Mouse (Mus musculus) heart, postnatal 14 days (tissue): ENCODE results near the gene Adgrf1. TPM values are rescaled to one million over a fixed set of nuclear protein-coding genes. Genes with fewer than 3 reads are reported as not detected.

Experiments used
- DNase-seq, 2 experiments: peaks; one replicate each; pipeline ENCODE4 v3.0.0; 2021 to 2022
- intact Hi-C: fragments of 180-260 bp; cut with DNase I; formaldehyde crosslinking; loops from one replicate; pipeline ENCODE4 v1.15.1; 2025
- long read RNA-seq, 2 experiments: library from polyadenylated mRNA; stranded (forward); transcript quantifications; one replicate each; pipeline ENCODE4 v2.0.0; 2021
- total RNA-seq, 2 experiments: library from RNA; stranded (reverse); gene quantifications; 2 replicates each; pipeline ENCODE4 v1.2.3; 2021

Adgrf1 gene
- not detected for total RNA-seq
- long read RNA-seq, experiment 1 = 0 reads
- long read RNA-seq, experiment 2 = 0 reads

GRCm38 (mm10) chr17:43270161-43270560, at the start of gene Adgrf1:
Gene Adgrf1 (plus strand): TSS chr17:43270329.
- intact Hi-C loops = no loop called here
- no peak for DNase-seq

GRCm38 (mm10) chr17:43226101-43226500, 44.0 kb upstream of the Adgrf1 start:
- intact Hi-C loops = loop anchor here (5.0 kb wide), 1 partner anchor 149 kb away; no protein-coding TSS in a partner anchor

DNA sequence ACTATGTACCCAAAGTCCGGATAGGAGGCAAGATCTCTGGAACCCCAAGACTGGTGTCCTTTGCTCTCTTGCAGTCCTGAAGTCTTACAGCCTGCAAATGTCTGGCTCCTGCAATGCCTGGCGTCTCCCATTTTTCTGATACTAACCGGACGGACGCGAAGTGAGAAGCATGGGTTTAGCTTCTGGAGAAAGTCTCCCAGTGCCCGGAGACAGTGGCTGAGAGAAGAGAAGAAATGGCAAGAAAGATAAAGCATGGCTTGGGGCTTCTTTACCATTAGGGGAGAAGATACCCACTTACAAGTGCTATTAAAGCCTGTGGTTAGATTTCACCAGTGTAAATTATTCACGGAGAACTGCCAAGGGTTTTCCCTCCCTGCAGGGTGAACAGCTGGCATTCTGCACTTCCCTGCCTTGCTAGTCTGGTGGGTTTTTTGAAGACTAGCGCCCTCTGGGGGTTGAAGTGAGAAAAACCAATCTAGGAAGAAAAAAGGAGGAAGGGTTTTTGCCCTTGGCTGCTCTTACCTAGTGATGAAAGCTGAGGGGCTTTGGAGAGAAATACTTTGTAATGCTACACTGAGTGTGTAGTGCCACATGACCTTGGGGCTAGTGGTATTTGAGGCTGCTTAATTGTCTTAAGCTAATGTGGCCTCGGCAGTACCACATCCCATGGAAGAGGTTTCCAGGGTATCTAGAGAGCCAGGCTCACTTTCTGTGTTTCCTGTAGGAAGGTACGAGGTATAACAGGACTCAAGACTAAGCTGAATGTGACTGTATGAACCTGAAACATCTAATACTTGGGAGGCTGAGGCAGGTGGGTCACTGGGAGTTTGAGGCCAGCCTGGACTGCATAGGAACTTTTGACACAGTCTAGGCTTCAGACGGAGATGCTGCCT, 40.3 kb upstream of the Adgrf1 start:
- intact Hi-C loops = loop anchor here (1.0 to 5.0 kb wide), 3 partner anchors 153 to 218 kb away; partner anchors contain the start of gene Tnfrsf21
- DNase-seq = peak; percentile 67 to 73

More at GRCm38 (mm10) chr17:43226101-43226500, 44.0 kb upstream of the Adgrf1 start:
- DNase-seq = no peak

GRCm38 (mm10) chr17:43230821-43231220, 39.3 kb upstream of the Adgrf1 start:
- no peak for DNase-seq
- intact Hi-C loops = loop anchor here (1.0 kb wide), 2 partner anchors 215 to 219 kb away; partner anchors contain the start of gene Tnfrsf21

DNA sequence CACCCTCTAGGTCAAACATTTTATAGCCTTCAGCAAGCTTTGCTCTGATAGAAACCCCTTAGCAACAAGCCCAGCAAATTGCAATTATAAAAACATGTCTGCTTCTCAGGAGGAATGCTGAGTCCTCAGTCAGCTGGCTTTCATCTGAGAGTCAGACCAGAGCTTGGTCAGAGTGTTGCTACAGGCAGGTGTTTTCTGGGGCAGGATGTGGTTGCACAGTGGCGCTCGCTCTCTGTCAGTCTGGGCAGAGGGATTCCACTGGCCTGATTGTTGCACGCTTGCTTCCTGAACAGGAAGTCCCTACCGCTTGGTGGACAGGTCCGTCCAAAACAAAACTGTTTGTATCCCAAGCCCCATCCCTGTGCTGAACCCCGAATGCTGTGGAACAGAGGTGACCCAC, 37.4 kb upstream of the Adgrf1 start:
- intact Hi-C loops = no loop called here

GRCm38 (mm10) chr17:43236656-43237250, 33.4 kb upstream of the Adgrf1 start:
- no peak for DNase-seq
- intact Hi-C loops = no loop called here

More for the DNA sequence above, 37.4 kb upstream of the Adgrf1 start:
- DNase-seq = no peak

GRCm38 (mm10) chr17:43239035-43239434, 31.1 kb upstream of the Adgrf1 start:
- intact Hi-C loops = no loop called here
- DNase-seq = no peak

- intact Hi-C loops = no loop called here
These were observed 29.0 kb upstream of the Adgrf1 start for GRCm38 (mm10) chr17:43241134-43241533.

DNA sequence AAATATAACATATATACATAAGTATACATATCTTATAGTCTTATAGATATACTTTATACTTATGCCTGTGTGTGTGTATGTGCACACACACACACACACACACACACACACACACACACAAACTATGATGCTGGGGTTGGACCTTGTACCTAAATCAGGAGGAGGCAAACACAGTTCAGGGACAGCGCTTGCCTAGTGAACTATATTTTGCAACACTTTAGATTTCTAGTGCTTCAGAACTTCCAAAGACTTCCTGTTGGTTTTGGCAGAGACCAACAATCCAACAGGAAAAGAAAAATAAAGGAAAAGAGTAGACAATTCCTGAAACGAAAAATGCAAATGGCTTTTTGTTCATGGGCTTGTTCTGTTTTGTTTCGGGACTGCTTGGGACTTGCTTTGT, 27.5 kb upstream of the Adgrf1 start:
- intact Hi-C loops = no loop called here
- no peak for DNase-seq

More at GRCm38 (mm10) chr17:43241134-43241533, 29.0 kb upstream of the Adgrf1 start:
- peak; percentile 82 to 84 for DNase-seq

- intact Hi-C loops = no loop called here
- DNase-seq = no peak
These were observed 24.8 kb upstream of the Adgrf1 start for GRCm38 (mm10) chr17:43245364-43245763.

DNA sequence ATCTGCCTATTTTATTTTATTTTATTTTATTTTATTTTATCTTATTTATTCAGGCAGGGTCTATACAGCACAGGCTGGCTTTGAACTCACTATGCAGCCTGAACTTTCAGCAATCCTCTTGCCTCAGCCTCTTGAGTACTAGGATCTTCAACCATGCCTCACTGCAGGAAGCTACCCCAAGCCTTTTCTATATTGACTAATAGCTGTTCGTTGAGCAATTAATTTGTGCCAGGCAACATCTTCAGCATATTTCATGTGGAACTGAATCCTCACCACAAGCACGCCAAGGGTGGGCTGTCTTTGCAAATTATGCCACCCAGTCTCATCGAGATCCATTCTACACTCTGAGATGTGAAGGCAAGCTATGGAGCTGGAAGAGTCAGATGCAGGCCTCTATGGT, 22.9 kb upstream of the Adgrf1 start:
- intact Hi-C loops = no loop called here
- DNase-seq = no peak

DNA sequence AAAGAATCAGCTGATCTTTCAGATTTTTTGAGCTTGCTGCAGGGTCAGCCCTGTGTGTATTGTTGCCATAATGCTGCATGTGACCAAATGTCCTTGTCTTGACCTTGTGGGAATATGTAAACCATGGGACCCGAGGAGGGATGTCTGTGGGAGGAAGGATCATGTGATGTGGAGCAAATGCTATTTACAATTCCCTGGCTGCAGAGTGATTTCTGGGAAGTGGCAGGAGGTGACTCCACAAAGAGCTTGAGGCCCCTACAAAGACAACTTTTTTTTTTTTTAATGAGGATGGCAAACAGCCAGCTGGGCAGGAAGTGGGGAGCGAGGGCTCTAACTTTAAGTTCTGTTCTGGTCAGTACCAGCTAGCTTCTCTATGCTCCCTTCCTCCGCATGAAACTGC, 20.5 kb upstream of the Adgrf1 start:
- DNase-seq = no peak
- intact Hi-C loops = no loop called here

DNA sequence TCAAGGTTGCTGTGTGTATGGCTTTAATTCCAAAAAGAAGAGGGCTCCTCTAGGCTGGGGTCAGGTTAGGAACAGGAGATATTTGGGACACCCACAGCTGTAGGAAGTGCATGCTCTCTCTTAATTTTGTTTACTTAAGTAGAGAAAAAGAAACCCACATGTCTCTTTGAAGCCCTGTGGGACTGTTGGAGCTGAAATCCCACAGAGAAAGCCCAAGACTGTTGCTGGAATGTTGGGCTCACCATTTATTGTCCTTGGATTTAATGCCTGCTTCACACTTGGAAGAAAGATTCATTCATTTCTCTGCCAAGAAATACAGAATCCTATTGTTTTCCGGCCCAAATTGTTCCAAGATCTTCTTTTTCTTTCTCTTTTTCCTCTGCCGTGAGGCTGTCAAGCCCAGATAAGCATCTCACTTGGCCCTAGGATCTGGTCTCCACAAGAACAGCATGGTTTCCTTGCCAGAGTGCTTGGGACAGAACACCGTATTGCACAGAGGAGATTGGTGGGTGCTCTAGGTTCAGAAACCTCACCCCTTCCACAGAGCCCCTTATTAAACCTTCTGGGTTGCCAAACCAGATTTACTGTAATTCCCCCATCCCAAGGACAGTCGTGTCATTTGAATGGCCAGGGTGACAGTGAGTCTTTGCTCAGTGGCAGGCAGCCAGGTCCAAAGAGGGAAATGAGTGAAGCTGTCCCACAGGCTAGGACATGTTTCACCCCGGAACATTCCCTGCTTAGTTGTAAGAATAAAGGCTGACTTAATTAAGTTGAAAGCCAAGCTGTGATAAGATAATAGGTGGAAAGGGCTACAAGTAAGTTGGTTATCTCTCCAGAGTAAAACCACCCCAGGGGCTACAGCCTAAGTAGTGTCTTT, 18.6 kb upstream of the Adgrf1 start:
- peak; percentile 55 to 63 for DNase-seq
- intact Hi-C loops = no loop called here

DNA sequence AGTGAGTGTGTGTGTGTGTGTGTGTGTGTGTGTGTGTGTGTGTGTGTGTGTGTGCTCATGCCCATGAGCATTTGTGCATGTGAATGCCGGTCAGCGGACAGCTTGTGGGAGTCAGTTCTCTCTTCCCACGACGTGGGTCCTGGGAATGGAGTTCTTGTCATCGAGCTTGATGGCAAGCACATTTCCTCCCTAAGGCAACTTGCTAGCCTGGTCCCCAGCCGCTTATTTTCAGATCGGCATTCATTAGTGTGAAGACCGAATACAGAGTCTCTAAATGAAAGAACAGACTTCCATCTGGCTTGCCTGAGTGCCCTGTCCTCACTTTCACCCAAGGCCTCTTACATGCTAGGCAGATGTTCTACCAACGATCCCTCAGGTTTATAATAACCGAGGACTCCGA, 17.3 kb upstream of the Adgrf1 start:
- intact Hi-C loops = no loop called here
- DNase-seq = no peak

DNA sequence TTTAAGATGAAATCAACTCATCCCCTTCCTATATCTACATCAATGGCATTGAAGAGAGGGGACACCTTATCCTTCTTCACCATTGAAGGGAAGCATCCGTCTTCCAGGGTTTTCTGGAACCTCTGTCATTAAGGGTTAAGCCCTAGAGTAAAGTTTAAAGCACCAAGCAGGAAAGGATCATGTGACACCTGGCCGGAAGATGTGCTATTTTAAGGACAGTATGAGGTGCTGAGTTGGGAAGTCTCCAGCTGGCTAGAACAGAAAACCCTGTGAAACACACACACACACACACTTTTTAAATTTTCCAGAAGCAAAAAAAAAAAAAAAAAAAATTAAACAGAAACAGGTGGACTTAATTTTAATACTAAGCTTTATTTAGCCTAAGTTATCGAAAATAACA, 15.9 kb upstream of the Adgrf1 start:
- intact Hi-C loops = no loop called here
- DNase-seq = peak in 1 of 2 experiments; percentile 47

DNA sequence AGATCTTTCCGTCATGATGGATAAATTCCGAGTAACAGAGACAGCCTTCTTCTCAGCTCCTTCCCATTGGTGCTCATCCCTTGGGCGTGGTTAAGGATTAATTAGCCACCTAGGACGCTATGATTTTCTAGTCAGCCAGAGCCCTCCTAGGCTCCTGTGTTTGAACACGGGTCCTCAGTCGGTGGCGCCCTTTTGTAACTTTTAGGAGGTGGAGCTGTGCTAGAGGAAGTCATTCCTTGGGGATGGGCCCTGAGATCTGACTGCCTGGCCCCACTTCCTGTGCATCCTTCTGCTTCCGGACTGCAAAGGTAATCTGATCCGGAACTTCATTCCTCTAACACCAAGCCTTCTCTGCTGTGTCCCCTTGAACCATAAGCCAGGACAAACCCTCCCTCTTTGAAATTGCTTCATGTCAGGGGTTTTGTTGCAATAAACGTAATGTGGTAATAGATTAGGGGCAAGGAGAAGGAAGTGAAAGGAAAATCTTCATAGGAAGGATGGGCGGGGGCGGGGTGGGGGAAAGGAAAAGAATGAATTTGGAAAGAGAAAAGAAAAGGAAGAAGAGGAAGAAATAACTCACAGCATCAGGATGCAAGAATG, 13.5 kb upstream of the Adgrf1 start:
- DNase-seq = no peak
- intact Hi-C loops = no loop called here

DNA sequence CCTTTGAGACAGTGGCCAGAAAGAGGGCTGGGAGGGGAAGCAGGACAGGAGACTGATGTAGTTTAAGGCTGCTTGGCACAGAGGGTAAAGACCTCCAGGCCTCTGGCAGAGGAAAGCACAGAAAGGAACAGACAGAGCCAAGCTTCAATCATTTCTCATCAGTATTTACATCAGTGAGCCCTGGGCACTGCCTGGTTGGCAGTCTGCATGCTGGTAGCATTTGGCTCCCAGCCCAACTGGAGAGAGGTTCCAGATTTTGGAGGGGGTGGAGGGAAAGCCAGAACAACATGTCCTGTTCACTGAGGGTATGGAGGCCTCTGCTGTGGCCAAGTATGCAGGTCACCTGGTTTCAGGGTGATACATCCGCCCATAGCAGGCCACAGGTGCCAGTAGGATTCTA, 12.4 kb upstream of the Adgrf1 start:
- intact Hi-C loops = no loop called here
- peak; percentile 30 to 38 for DNase-seq

DNA sequence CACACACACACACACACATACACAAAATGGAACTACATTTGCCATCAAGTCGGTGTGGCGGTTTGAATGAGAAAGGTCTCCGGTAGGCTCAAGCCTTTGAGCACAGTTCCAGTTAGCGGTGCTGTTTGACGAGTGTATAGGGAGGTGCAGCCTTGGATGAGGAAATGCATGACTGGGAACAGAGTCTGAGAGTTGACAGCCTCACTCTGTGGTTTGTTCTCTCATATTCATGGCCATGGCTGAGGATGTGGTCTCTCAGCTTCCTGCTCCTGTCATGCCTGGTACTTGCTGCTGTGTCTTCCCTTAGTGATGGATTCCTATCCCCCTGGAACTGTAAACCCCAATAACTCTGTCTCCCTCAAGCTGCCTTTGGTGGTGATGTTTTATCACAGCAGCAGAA, 8.2 kb upstream of the Adgrf1 start:
- DNase-seq = no peak
- intact Hi-C loops = no loop called here

DNA sequence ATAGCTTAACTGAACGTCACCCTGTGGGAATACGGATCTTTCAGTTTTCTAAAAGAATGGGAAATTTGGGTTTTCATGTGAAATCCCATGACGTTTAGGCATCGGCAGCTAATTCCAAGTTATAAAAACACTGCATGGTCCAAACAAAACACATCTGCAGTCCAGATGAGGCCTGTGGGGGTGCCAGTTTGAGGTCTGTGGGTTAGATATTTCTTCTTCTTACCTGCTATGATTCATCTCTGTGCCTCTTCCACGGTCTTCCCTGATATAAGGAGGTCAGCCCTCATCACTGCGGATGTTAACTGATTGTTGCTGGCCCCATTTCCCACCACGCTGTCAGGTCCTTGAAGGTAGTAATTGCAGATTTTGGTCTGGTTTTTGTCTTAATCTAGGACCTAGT, 5.4 kb upstream of the Adgrf1 start:
- intact Hi-C loops = loop anchor here (1.0 to 5.0 kb wide), 3 partner anchors 63 to 347 kb away; no protein-coding TSS in a partner anchor
- DNase-seq = no peak
